Mouse (Mus musculus): ENCODE data around the gene Tmeff1. TPM values are rescaled to one million over a fixed set of nuclear protein-coding genes. Genes with fewer than 3 reads are reported as not detected.

Gene Tmeff1
- polyA plus RNA-seq, 1 experiment from 2014 or later: 161 TPM

DNA sequence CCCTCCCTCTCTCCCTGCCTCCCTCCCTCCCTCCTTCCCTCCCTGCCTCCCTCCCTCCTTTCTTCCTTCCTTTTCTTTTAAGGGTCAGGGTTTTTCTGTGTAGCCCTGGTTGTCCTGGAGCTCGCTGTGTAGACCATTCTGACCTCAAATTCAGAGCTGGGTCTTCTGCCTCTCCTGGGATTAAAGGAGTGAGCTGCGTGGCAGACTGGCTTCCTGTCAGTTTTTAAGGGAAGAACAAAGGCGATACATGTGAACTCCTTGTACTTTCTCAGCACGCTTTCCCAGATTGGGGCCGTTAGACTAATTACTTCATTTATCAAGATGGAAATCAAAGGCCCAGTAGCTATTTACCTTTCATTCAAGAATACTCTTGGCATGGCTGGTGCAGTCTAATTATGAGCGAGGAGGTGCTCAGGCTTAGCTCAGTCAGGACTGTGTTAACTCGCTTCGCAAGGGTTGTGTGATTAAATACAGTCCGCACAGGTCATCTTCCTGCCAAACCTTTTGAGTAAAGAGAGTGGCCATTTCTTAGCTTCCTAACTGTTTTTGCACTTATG is 107.8 kb downstream of the Tmeff1 start:
- Histone ChIP-seq H3K27ac (replicated peaks; ENCODE audit: low read depth, low read length) (no peak overlapping the region), H3K4me2 (ENCODE audit: low read depth, low read length) (no peak overlapping the region)
- WGBS: 53% methylated on average over 9 of the region's 9 CpGs

DNA sequence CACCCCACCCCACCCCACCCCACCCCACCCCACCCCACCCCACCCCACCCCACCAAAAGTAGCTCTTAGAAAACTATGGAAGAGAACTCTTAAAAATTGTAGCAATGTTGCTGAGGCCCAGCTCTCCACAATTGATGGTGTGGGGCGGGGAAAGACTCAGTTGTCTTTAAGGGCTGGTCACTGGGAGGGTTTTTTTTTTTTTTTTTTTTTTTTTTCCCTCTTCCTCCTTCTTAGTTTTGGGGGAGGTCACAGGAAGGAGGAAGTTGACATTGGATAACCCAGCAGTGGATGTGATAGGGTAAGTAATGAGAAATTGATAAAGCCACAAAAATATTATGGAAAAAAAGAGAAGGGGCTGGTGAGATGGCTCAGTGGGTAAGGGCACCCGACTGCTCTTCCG is 111.7 kb downstream of the Tmeff1 start:
- Histone ChIP-seq H3K9me3 (replicated peaks; ENCODE audit: control insufficient read depth, low read length) (no peaks in the 10 kb centered on the region), H3K9ac (replicated peaks; ENCODE audit: low read length) (no peak overlapping the region), H3K4me1 (ENCODE audit: control insufficient read depth, insufficient read depth, low read length) (no peaks in the 10 kb centered on the region), H3K27me3 (ENCODE audit: control insufficient read depth, insufficient read depth, low read length) (no peaks in the 10 kb centered on the region), H3K4me2 (ENCODE audit: low read depth, low read length) (no peak overlapping the region), H3K4me3 (ENCODE audit: low read depth, low read length) (no peak overlapping the region), H3K36me3 (replicated peaks; ENCODE audit: control insufficient read depth, insufficient read depth, low read depth, low read length) (no peaks in the 10 kb centered on the region), H3K27ac (replicated peaks; ENCODE audit: low read depth, low read length) (no peak overlapping the region)
- ATAC-seq (replicated peaks; ENCODE audit: insufficient number of reproducible peaks, low FRiP score, low TSS enrichment, low read depth): no peak
- DNase-seq (ENCODE audit: low spot score): no peak
- WGBS: 87% methylated on average over 3 of the region's 3 CpGs

More for the DNA sequence above, 107.8 kb downstream of the Tmeff1 start:
- no peaks in the 10 kb centered on the region for H3K27me3 ChIP-seq (ENCODE audit: control insufficient read depth, insufficient read depth, low read length)
- H3K9me3 ChIP-seq (replicated peaks; ENCODE audit: control insufficient read depth, low read length): no peaks in the 10 kb centered on the region
- H3K36me3 ChIP-seq (replicated peaks; ENCODE audit: control insufficient read depth, insufficient read depth, low read depth, low read length): no peaks in the 10 kb centered on the region
- DNase-seq (ENCODE audit: low spot score) (no peak), ATAC-seq (replicated peaks; ENCODE audit: insufficient number of reproducible peaks, low FRiP score, low TSS enrichment, low read depth) (no peak)
- H3K4me3 ChIP-seq (ENCODE audit: low read depth, low read length): no peak overlapping the region
- no peak overlapping the region for H3K9ac ChIP-seq (replicated peaks; ENCODE audit: low read length)
- no peaks in the 10 kb centered on the region for H3K4me1 ChIP-seq (ENCODE audit: control insufficient read depth, insufficient read depth, low read length)

DNA sequence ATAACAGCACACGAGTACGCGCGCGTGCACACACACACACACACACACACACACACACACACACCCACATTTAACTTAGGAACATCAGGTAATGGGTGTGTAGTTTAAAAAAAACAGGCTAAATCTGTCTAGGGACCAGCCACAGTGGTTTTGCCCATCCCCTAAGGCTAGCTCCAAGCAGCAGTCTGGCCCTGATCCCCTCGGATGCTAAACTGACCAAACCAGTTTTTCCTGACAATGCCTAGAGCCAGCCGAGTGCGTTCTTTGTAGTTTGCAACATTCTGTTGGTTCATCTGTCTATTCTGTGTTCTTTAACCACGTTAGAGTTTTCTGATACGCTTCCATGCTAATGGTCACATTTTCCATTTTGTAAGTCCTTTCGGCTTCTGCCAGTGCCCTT is 112.3 kb downstream of the Tmeff1 start:
- Histone ChIP-seq H3K27me3 (ENCODE audit: control insufficient read depth, insufficient read depth, low read length) (no peaks in the 10 kb centered on the region), H3K4me3 (ENCODE audit: low read depth, low read length) (no peak overlapping the region), H3K27ac (replicated peaks; ENCODE audit: low read depth, low read length) (no peak overlapping the region), H3K4me2 (ENCODE audit: low read depth, low read length) (no peak overlapping the region), H3K9ac (replicated peaks; ENCODE audit: low read length) (no peak overlapping the region), H3K36me3 (replicated peaks; ENCODE audit: control insufficient read depth, insufficient read depth, low read depth, low read length) (no peaks in the 10 kb centered on the region), H3K9me3 (replicated peaks; ENCODE audit: control insufficient read depth, low read length) (no peaks in the 10 kb centered on the region), H3K4me1 (ENCODE audit: control insufficient read depth, insufficient read depth, low read length) (no peaks in the 10 kb centered on the region)
- DNase-seq (ENCODE audit: low spot score): peak; percentile 61
- ATAC-seq (replicated peaks; ENCODE audit: insufficient number of reproducible peaks, low FRiP score, low TSS enrichment, low read depth): no peak
- 49% methylated on average over 11 of the region's 11 CpGs for WGBS

Other genes starting within 250 kb of the Tmeff1 start
- 91.7 and 103 TPM in 2 replicates for gene Tex10, start 111.7 kb upstream of the Tmeff1 start, polyA plus RNA-seq (2014; fragmentation: Nextera tagmentation; extraction: Ambion mirVana)
- gene Msantd3, start 45.2 kb upstream of the Tmeff1 start, polyA plus RNA-seq (2014; fragmentation: Nextera tagmentation; extraction: Ambion mirVana): 59.4 and 66.3 TPM in 2 replicates
- 0.62 and 0.75 TPM in 2 replicates for gene Cavin4, start 78.3 kb downstream of the Tmeff1 start, polyA plus RNA-seq (2014; fragmentation: Nextera tagmentation; extraction: Ambion mirVana)

Measured in embryonic facial prominence, embryonic 11.5 days (tissue).